Mouse (Mus musculus): Measurements from ENCODE around the gene Slc38a10. TPM values are rescaled to one million over a fixed set of nuclear protein-coding genes. Genes with fewer than 3 reads are reported as not detected.

The Slc38a10 gene
- polyA plus RNA-seq, 1 experiment from 2014 or later, result 46.1 TPM

- DNase-seq (ENCODE audit: low spot score), result no peak
- Histone ChIP-seq H3K4me1 (ENCODE audit: control insufficient read depth, insufficient read depth, low read length) (peaks cover 7% of the 10 kb centered on the region), H3K27ac (replicated peaks; ENCODE audit: low read depth, low read length) (no peak overlapping the region), H3K9ac (ENCODE audit: low read length) (no peak overlapping the region), H3K27me3 (ENCODE audit: control insufficient read depth, insufficient read depth, low read length) (no peaks in the 10 kb centered on the region), H3K9me3 (ENCODE audit: control insufficient read depth, low read length) (no peaks in the 10 kb centered on the region), H3K4me2 (ENCODE audit: low read depth, severe bottlenecking) (no peak overlapping the region), H3K36me3 (ENCODE audit: control insufficient read depth, insufficient read depth, low read length) (peaks cover 5% of the 10 kb centered on the region; the same call in 1 of the 2 replicates), H3K4me3 (ENCODE audit: low read depth, low read length) (no peak overlapping the region)
- no peak for ATAC-seq (ENCODE audit: insufficient number of reproducible peaks, low FRiP score, low TSS enrichment, low read depth)
- 80% methylated on average over 23 of the region's 23 CpGs for WGBS
Observed at GRCm38 (mm10) chr11:120092817-120093591, 58.1 kb downstream of the Slc38a10 start.

- no peak overlapping the region for H3K9ac ChIP-seq (ENCODE audit: low read length)
- H3K4me3 ChIP-seq (ENCODE audit: low read depth, low read length), result no peak overlapping the region
- WGBS, result 88% methylated on average over 4 of the region's 4 CpGs
- H3K9me3 ChIP-seq (ENCODE audit: control insufficient read depth, low read length), result no peaks in the 10 kb centered on the region
- no peaks in the 10 kb centered on the region for H3K27me3 ChIP-seq (ENCODE audit: control insufficient read depth, insufficient read depth, low read length)
- no peak overlapping the region for H3K4me2 ChIP-seq (ENCODE audit: low read depth, severe bottlenecking)
- ATAC-seq (ENCODE audit: insufficient number of reproducible peaks, low FRiP score, low TSS enrichment, low read depth) (no peak), DNase-seq (ENCODE audit: low spot score) (no peak)
- H3K36me3 ChIP-seq (ENCODE audit: control insufficient read depth, insufficient read depth, low read length), result peaks cover 5% of the 10 kb centered on the region; the same call in 1 of the 2 replicates
- no peak overlapping the region for H3K27ac ChIP-seq (replicated peaks; ENCODE audit: low read depth, low read length)
- H3K4me1 ChIP-seq (ENCODE audit: control insufficient read depth, insufficient read depth, low read length), result peaks cover 4% of the 10 kb centered on the region
Observed at GRCm38 (mm10) chr11:120090661-120091060, 60.5 kb downstream of the Slc38a10 start.

- H3K36me3 ChIP-seq (ENCODE audit: control insufficient read depth, insufficient read depth, low read length), result peaks cover 2% of the 10 kb centered on the region; the same call in 1 of the 2 replicates
- H3K4me2 ChIP-seq (ENCODE audit: low read depth, severe bottlenecking), result peak within 1 kb of the TSS; percentile 84
- ATAC-seq (ENCODE audit: insufficient number of reproducible peaks, low FRiP score, low TSS enrichment, low read depth) (peak; percentile 98), DNase-seq (ENCODE audit: low spot score) (peak; percentile 97)
- H3K27ac ChIP-seq (replicated peaks; ENCODE audit: low read depth, low read length), result peak within 1 kb of the TSS; percentile 75
- peak within 1 kb of the TSS; percentile 92 for H3K9ac ChIP-seq (ENCODE audit: low read length)
- no peaks in the 10 kb centered on the region for H3K9me3 ChIP-seq (ENCODE audit: control insufficient read depth, low read length)
- peaks cover 8% of the 10 kb centered on the region for H3K4me1 ChIP-seq (ENCODE audit: control insufficient read depth, insufficient read depth, low read length)
- under 1% methylated on average over 42 of the region's 42 CpGs for WGBS
- no peaks in the 10 kb centered on the region for H3K27me3 ChIP-seq (ENCODE audit: control insufficient read depth, insufficient read depth, low read length)
- peak within 1 kb of the TSS; percentile 98 for H3K4me3 ChIP-seq (ENCODE audit: low read depth, low read length)
Observed at GRCm38 (mm10) chr11:120086702-120087152, 64.4 kb downstream of the Slc38a10 start, which contains the start of gene Cep131. Gene Cep131, minus strand, starts transcription at chr11:120086827.

GRCm38 (mm10) chr11:120085891-120086627 lies 65.1 kb downstream of the Slc38a10 start:
- peak overlapping the region; percentile 92 for H3K9ac ChIP-seq (ENCODE audit: low read length)

GRCm38 (mm10) chr11:120080282-120080681 lies 70.9 kb downstream of the Slc38a10 start:
- WGBS, result 93% methylated on average over 6 of the region's 6 CpGs
- no peak overlapping the region for H3K4me3 ChIP-seq (ENCODE audit: low read depth, low read length)
- H3K27me3 ChIP-seq (ENCODE audit: control insufficient read depth, insufficient read depth, low read length), result no peaks in the 10 kb centered on the region
- H3K36me3 ChIP-seq (ENCODE audit: control insufficient read depth, insufficient read depth, low read length), result peaks cover 10% of the 10 kb centered on the region; the same call in 1 of the 2 replicates
- no peak overlapping the region for H3K27ac ChIP-seq (replicated peaks; ENCODE audit: low read depth, low read length)
- H3K4me2 ChIP-seq (ENCODE audit: low read depth, severe bottlenecking), result no peak overlapping the region
- peaks cover 4% of the 10 kb centered on the region; the same call in 1 of the 2 replicates for H3K4me1 ChIP-seq (ENCODE audit: control insufficient read depth, insufficient read depth, low read length)
- DNase-seq (ENCODE audit: low spot score) (no peak), ATAC-seq (ENCODE audit: insufficient number of reproducible peaks, low FRiP score, low TSS enrichment, low read depth) (no peak)
- H3K9ac ChIP-seq (ENCODE audit: low read length), result no peak overlapping the region
- H3K9me3 ChIP-seq (ENCODE audit: control insufficient read depth, low read length), result no peaks in the 10 kb centered on the region

More at GRCm38 (mm10) chr11:120085891-120086627, 65.1 kb downstream of the Slc38a10 start:
- Histone ChIP-seq H3K36me3 (ENCODE audit: control insufficient read depth, insufficient read depth, low read length) (peaks cover 2% of the 10 kb centered on the region; the same call in 1 of the 2 replicates), H3K4me2 (ENCODE audit: low read depth, severe bottlenecking) (peak overlapping the region; percentile 84), H3K27ac (replicated peaks; ENCODE audit: low read depth, low read length) (peak overlapping the region; percentile 75), H3K4me3 (ENCODE audit: low read depth, low read length) (peak overlapping the region; percentile 98), H3K27me3 (ENCODE audit: control insufficient read depth, insufficient read depth, low read length) (no peaks in the 10 kb centered on the region), H3K9me3 (ENCODE audit: control insufficient read depth, low read length) (no peaks in the 10 kb centered on the region), H3K4me1 (ENCODE audit: control insufficient read depth, insufficient read depth, low read length) (peaks cover 8% of the 10 kb centered on the region)
- WGBS, result under 1% methylated on average over 25 of the region's 25 CpGs
- DNase-seq (ENCODE audit: low spot score) (peak; percentile 57), ATAC-seq (ENCODE audit: insufficient number of reproducible peaks, low FRiP score, low TSS enrichment, low read depth) (peak; percentile 29)

GRCm38 (mm10) chr11:120076191-120076590 lies 75.0 kb downstream of the Slc38a10 start:
- ATAC-seq (ENCODE audit: insufficient number of reproducible peaks, low FRiP score, low TSS enrichment, low read depth), result no peak
- Histone ChIP-seq H3K9ac (ENCODE audit: low read length) (no peak overlapping the region; the same call in 1 of the 2 replicates), H3K4me1 (ENCODE audit: control insufficient read depth, insufficient read depth, low read length) (peaks cover 10% of the 10 kb centered on the region; the same call in 1 of the 2 replicates), H3K27me3 (ENCODE audit: control insufficient read depth, insufficient read depth, low read length) (no peaks in the 10 kb centered on the region), H3K4me2 (ENCODE audit: low read depth, severe bottlenecking) (no peak overlapping the region), H3K27ac (replicated peaks; ENCODE audit: low read depth, low read length) (no peak overlapping the region), H3K9me3 (ENCODE audit: control insufficient read depth, low read length) (no peaks in the 10 kb centered on the region), H3K36me3 (ENCODE audit: control insufficient read depth, insufficient read depth, low read length) (peaks cover 16% of the 10 kb centered on the region), H3K4me3 (ENCODE audit: low read depth, low read length) (no peak overlapping the region)
- DNase-seq (ENCODE audit: low spot score), result no peak
- WGBS, result 75% methylated on average over 3 of the region's 3 CpGs

GRCm38 (mm10) chr11:120072986-120073647 lies 78.0 kb downstream of the Slc38a10 start:
- WGBS, result 88% methylated on average over 9 of the region's 9 CpGs
- H3K36me3 ChIP-seq (ENCODE audit: control insufficient read depth, insufficient read depth, low read length), result peaks cover 16% of the 10 kb centered on the region
- no peak overlapping the region for H3K4me2 ChIP-seq (ENCODE audit: low read depth, severe bottlenecking)
- ATAC-seq (ENCODE audit: insufficient number of reproducible peaks, low FRiP score, low TSS enrichment, low read depth), result no peak
- no peak overlapping the region for H3K27ac ChIP-seq (replicated peaks; ENCODE audit: low read depth, low read length)
- no peak overlapping the region for H3K4me3 ChIP-seq (ENCODE audit: low read depth, low read length)
- no peaks in the 10 kb centered on the region for H3K27me3 ChIP-seq (ENCODE audit: control insufficient read depth, insufficient read depth, low read length)
- no peaks in the 10 kb centered on the region for H3K9me3 ChIP-seq (ENCODE audit: control insufficient read depth, low read length)
- no peak for DNase-seq (ENCODE audit: low spot score)
- H3K4me1 ChIP-seq (ENCODE audit: control insufficient read depth, insufficient read depth, low read length), result peaks cover 10% of the 10 kb centered on the region; the same call in 1 of the 2 replicates
- H3K9ac ChIP-seq (ENCODE audit: low read length), result no peak overlapping the region
